Mouse (Mus musculus): Measurements from ENCODE around the gene Knop1. TPM values are rescaled to one million over a fixed set of nuclear protein-coding genes. Genes with fewer than 3 reads are reported as not detected.

The Knop1 gene
- polyA plus RNA-seq, 1 experiment: 1.9 TPM

DNA sequence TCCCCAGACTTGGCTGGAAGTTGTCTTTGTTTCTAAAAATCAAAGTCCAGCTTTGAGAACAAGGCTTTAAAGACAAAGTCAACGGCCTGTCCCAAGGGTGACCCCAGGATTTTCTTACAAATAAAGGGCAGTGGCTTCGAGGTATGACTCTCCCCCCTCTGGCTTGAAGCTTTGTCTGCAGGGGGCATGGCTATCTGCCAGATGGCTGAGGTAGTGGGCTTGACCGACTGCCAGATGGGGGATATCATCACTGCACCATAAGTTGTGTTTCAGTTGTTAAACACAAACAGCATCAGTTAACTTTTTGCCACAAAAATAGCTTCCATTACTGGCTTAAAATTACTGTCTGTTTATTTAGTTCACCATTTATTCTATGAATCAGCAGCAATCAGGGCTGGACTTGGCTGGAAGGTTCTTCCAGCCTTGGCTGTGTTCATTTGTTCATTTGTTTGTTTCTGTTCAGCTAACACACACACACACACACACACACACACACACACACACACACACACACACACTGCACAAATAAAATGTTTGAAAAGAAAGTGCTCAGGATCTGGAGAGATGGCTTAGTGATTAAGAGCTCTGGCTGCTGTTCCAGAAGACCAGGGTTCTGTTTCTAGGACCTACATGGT, 33.1 kb upstream of the Knop1 start:
- Histone ChIP-seq H3K27ac (ENCODE audit: insufficient read depth, low read depth, low read length) (no peak overlapping the region), H3K4me3 (ENCODE audit: low read depth, low read length) (no peak overlapping the region), H3K27me3 (ENCODE audit: control insufficient read depth, insufficient read depth, low read length) (no peaks in the 10 kb centered on the region), H3K4me1 (ENCODE audit: control insufficient read depth, insufficient read depth, insufficient read length, low read length) (peaks cover 3% of the 10 kb centered on the region; the same call in 1 of the 2 replicates), H3K36me3 (ENCODE audit: control insufficient read depth, insufficient read depth, low read length) (no peaks in the 10 kb centered on the region)
- no peak for TF ChIP-seq POLR2A (IDR thresholded peaks at IDR 0.05; ENCODE audit: low read depth, low read length)
- no peak for TF ChIP-seq CTCF (IDR thresholded peaks at IDR 0.05; ENCODE audit: extremely low read depth, insufficient read length, insufficient replicate concordance, low read depth, low read length)
- WGBS: 13% methylated on average over 3 of the region's 3 CpGs

DNA sequence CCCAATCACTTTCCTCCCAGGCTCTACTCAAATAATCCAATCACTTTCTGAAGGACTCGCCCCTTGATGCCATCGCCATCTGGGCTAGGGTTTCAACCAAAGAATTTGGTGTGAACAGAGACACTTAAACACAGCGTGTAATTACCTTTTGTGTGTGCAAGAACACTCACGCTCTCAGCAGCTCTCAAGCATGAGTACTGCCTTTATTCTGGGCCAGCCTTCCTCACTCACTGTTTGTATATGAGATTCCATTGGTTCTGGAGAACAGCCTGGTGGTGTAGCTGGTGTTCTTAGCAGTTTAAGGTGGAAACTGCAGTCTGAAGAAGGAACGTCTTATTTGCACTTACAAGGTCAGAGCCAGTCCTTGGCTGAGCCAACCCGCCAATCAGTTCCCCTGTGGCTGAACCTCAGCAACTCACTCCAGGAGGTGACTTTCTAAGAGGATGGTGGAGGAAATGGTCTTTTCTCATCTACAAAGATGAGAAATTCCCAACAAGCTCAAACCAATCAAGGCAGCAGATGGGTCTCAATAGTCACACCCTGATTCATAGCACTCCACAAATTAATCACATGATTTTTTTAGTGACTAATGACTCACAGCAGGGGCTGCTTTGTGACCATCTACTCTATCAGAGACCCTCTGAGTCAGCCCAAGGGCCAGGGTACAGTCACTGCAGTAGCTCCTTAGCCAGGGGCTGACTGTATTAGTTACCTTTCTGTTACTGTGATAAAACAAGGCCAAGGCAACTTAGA, 31.4 kb upstream of the Knop1 start:
- H3K4me1 ChIP-seq (ENCODE audit: control insufficient read depth, insufficient read depth, insufficient read length, low read length): peaks cover 3% of the 10 kb centered on the region; the same call in 1 of the 2 replicates
- H3K27me3 ChIP-seq (ENCODE audit: control insufficient read depth, insufficient read depth, low read length): no peaks in the 10 kb centered on the region
- H3K4me3 ChIP-seq (ENCODE audit: low read depth, low read length): no peak overlapping the region
- no peaks in the 10 kb centered on the region for H3K36me3 ChIP-seq (ENCODE audit: control insufficient read depth, insufficient read depth, low read length)
- 79% methylated on average over 6 of the region's 6 CpGs for WGBS
- H3K27ac ChIP-seq (ENCODE audit: insufficient read depth, low read depth, low read length): no peak overlapping the region
- TF ChIP-seq POLR2A (IDR thresholded peaks at IDR 0.05; ENCODE audit: low read depth, low read length) (no peak), CTCF (IDR thresholded peaks at IDR 0.05; ENCODE audit: extremely low read depth, insufficient read length, insufficient replicate concordance, low read depth, low read length) (no peak)

DNA sequence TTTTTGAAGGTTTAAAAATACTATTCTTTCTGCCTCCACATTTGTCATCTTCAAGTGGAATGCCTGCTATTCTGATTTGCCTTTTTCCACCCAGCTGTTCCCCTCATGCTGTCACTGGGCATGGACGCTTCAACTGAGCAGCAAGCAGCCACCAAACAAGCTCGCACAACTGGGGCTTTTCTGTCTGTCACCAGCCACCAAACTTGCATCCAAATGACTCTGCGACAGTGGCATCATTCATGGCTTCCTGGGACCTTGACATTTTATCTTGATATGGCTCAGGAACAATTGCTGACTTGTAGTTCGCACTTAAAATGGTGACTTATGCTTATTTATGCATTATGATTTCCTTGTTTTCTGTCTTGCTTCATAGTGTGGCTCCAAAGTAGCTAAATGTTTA, 28.9 kb upstream of the Knop1 start:
- Histone ChIP-seq H3K27me3 (ENCODE audit: control insufficient read depth, insufficient read depth, low read length) (no peaks in the 10 kb centered on the region), H3K36me3 (ENCODE audit: control insufficient read depth, insufficient read depth, low read length) (no peaks in the 10 kb centered on the region), H3K4me3 (ENCODE audit: low read depth, low read length) (no peak overlapping the region), H3K4me1 (ENCODE audit: control insufficient read depth, insufficient read depth, insufficient read length, low read length) (peaks cover 3% of the 10 kb centered on the region; the same call in 1 of the 2 replicates), H3K27ac (ENCODE audit: insufficient read depth, low read depth, low read length) (no peak overlapping the region)
- no peak for TF ChIP-seq POLR2A (IDR thresholded peaks at IDR 0.05; ENCODE audit: low read depth, low read length)
- no peak for TF ChIP-seq CTCF (IDR thresholded peaks at IDR 0.05; ENCODE audit: extremely low read depth, insufficient read length, insufficient replicate concordance, low read depth, low read length)
- 89% methylated on average over 4 of the region's 4 CpGs for WGBS

DNA sequence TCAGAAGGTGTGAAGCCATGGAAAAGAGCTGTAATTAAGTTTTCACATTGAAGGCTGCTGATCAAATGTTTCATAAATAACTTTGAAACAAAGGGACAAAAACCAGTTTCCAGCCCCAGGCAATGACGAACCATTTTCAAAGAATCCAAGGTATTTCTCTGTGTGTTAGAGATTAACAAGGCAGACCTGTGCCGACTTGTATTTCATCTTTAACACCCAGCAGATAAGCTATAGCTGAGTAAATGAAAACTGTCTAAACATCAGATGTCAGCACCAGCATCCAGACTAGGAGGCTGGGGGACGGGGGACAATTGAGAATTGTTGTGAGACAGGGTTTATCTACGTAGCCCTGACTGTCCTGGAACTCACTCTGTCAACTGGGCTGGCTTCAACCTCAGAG, 27.9 kb upstream of the Knop1 start:
- Histone ChIP-seq H3K36me3 (ENCODE audit: control insufficient read depth, insufficient read depth, low read length) (no peaks in the 10 kb centered on the region), H3K4me1 (ENCODE audit: control insufficient read depth, insufficient read depth, insufficient read length, low read length) (peaks cover 1% of the 10 kb centered on the region; the same call in 1 of the 2 replicates), H3K4me3 (ENCODE audit: low read depth, low read length) (no peak overlapping the region), H3K27me3 (ENCODE audit: control insufficient read depth, insufficient read depth, low read length) (no peaks in the 10 kb centered on the region), H3K27ac (ENCODE audit: insufficient read depth, low read depth, low read length) (no peak overlapping the region)
- 81% methylated on average over 4 of the region's 4 CpGs for WGBS
- TF ChIP-seq CTCF (IDR thresholded peaks at IDR 0.05; ENCODE audit: extremely low read depth, insufficient read length, insufficient replicate concordance, low read depth, low read length) (no peak), POLR2A (IDR thresholded peaks at IDR 0.05; ENCODE audit: low read depth, low read length) (no peak)

DNA sequence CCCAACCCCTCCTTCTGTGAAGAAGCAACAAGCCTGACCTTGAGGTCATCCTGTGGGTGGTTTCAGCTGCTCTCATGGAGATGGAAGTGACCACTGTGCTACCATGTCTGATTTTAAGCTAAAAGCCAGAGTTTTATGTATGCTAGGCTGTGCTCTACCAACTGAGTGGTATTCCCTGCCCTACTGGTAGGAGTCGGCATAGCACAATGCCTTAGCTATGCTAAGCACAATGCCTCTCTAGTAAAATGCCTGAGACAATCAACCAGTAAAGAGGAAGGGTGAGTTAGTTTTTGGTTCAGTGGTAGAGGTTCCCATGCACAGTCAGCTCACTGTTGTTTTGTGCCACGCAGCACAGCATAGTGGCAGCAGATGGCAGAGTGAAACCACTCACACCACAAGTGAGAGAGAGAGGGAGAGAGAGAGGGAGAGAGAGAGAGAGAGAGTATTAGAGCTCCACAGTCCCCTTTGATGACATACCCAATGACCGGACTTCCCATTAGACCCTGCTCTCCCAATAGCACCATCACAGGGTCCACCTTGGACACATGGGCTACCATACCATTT, 23.5 kb upstream of the Knop1 start:
- H3K27ac ChIP-seq (ENCODE audit: insufficient read depth, low read depth, low read length): no peak overlapping the region
- H3K36me3 ChIP-seq (ENCODE audit: control insufficient read depth, insufficient read depth, low read length): no peaks in the 10 kb centered on the region
- no peak overlapping the region for H3K4me3 ChIP-seq (ENCODE audit: low read depth, low read length)
- no peak for TF ChIP-seq POLR2A (IDR thresholded peaks at IDR 0.05; ENCODE audit: low read depth, low read length)
- 94% methylated on average over 3 of the region's 3 CpGs for WGBS
- no peaks in the 10 kb centered on the region for H3K4me1 ChIP-seq (ENCODE audit: control insufficient read depth, insufficient read depth, insufficient read length, low read length)
- no peaks in the 10 kb centered on the region for H3K27me3 ChIP-seq (ENCODE audit: control insufficient read depth, insufficient read depth, low read length)

DNA sequence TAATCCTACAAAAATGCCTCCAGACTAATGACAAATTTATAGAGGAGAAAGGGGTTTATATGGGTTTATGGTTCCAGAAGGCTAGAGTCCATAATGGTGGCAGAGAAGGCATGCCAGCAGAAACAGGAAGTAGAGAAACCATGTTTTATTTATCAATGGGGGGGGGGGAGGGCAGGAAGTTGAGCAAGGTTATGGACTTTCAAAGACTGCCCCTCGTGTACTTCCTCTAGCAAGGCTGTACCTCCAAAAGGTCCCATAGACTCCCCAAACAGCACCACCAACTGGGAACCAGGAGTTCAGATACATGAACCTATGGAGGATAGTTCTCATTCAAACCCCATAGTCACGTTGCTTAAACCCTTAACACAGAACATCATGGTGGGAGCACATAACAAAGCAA, 9.3 kb upstream of the Knop1 start:
- H3K36me3 ChIP-seq (ENCODE audit: control insufficient read depth, insufficient read depth, low read length): no peaks in the 10 kb centered on the region
- WGBS: 58% methylated on average over 2 of the region's 2 CpGs
- no peaks in the 10 kb centered on the region for H3K27me3 ChIP-seq (ENCODE audit: control insufficient read depth, insufficient read depth, low read length)
- no peak overlapping the region for H3K27ac ChIP-seq (ENCODE audit: insufficient read depth, low read depth, low read length)
- no peak overlapping the region for H3K4me3 ChIP-seq (ENCODE audit: low read depth, low read length)
- no peaks in the 10 kb centered on the region for H3K4me1 ChIP-seq (ENCODE audit: control insufficient read depth, insufficient read depth, insufficient read length, low read length)
- TF ChIP-seq CTCF (IDR thresholded peaks at IDR 0.05; ENCODE audit: extremely low read depth, insufficient read length, insufficient replicate concordance, low read depth, low read length) (no peak), POLR2A (IDR thresholded peaks at IDR 0.05; ENCODE audit: low read depth, low read length) (no peak)

DNA sequence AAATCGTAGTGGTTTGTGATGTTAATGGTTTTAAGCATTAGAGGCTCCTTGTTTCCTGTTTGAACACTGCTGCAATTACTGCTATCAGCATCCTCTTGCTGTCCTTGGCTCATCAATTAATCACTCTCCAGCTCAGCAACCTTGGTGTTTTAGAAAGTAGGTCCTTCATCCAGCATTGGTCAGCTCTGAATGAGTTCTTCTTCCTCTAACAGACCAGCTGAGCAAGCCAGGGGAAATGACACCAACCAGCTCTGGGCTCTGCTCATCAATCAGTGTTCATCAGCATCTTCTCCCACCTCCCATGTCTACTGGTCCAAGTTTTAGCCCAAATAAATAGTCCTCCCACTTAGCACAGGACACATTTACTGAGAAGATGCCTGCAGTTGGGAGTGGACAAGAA, 2.6 kb upstream of the Knop1 start:
- WGBS: 88% methylated on average over 1 of the region's 1 CpGs
- Histone ChIP-seq H3K4me3 (ENCODE audit: low read depth, low read length) (no peak overlapping the region), H3K36me3 (ENCODE audit: control insufficient read depth, insufficient read depth, low read length) (no peaks in the 10 kb centered on the region), H3K27ac (ENCODE audit: insufficient read depth, low read depth, low read length) (no peak overlapping the region), H3K27me3 (ENCODE audit: control insufficient read depth, insufficient read depth, low read length) (no peaks in the 10 kb centered on the region), H3K4me1 (ENCODE audit: control insufficient read depth, insufficient read depth, insufficient read length, low read length) (peaks cover 5% of the 10 kb centered on the region; the same call in 1 of the 2 replicates)
- TF ChIP-seq CTCF (IDR thresholded peaks at IDR 0.05; ENCODE audit: extremely low read depth, insufficient read length, insufficient replicate concordance, low read depth, low read length): no peak
